Mouse (Mus musculus) E14TG2a.4 (cell line): ENCODE results near the gene Ttc3.
"Not testable (repeated sequence)": the region's sequence is repeated elsewhere in the genome, so short reads cannot be mapped to it uniquely, and the experiment has no call there.

Source experiments
- CTCF ChIP-seq: conservative IDR thresholded peaks from 2 replicates; pipeline ENCODE4 v1.5.1; 2014; ENCODE audit warnings: low read length
- NANOG ChIP-seq: IDR thresholded peaks from 2 replicates; pipeline ENCODE4 v1.6.1; 2014; ENCODE audit warnings: borderline replicate concordance, low read length, mixed read lengths
- POU5F1 ChIP-seq: IDR thresholded peaks from 2 replicates; pipeline ENCODE4 v1.6.1; 2014; ENCODE audit warnings: low read length, borderline replicate concordance

- not testable (repeated sequence) for TF ChIP-seq CTCF, NANOG, POU5F1
Observed at GRCm38 (mm10) chr16:94339164-94340160, 31.0 kb upstream of the Ttc3 start.
